Mouse (Mus musculus): ENCODE results near the gene Cx3cr1. TPM values are rescaled to one million over a fixed set of nuclear protein-coding genes. Genes with fewer than 3 reads are reported as not detected.
"Not testable (repeated sequence)": the region's sequence is repeated elsewhere in the genome, so short reads cannot be mapped to it uniquely, and the experiment has no call there.

The Cx3cr1 gene
- total RNA-seq, 2 experiments from 2014 or later, result 2.4 to 3.8 TPM

DNA sequence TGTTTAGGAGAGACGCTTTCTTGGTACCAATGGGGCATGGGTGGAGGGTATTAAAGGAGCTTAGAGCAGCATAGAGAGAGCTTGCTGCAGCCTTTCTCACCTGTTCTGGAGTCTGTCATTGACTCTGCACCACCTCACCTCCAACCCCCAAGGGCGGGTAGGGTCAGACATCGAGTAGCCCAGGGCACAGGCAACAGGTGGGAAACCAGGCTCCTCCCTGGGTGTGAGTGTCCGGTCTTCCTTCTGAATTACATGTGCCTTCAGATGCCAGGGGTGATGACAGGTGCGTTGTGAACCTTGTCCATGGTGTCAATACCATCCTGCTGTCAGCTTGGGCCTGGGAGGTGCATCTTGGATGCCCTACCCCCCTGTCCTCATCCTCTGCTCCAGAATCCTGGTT is 45.1 kb downstream of the Cx3cr1 start:
- no peak for DNase-seq

DNA sequence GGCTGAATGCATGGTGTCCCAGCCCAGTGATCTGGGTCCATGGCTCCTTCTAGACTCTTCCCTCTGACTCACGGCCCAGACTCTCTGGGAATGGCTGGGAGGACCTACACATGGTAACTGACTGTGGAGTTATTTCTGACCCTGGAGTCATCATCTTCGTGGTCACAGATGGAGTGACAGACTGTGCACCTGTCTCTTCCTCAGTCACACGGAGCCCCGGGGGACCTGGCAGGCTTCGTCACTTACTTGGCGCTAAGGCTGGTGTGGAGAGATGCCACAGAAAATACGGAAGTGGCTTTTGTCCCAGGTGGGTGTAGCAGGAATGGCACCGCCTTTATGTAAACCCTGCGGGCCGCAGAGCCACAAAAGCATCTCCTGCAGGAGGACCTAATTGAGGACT is 45.5 kb downstream of the Cx3cr1 start:
- DNase-seq, result no peak

DNA sequence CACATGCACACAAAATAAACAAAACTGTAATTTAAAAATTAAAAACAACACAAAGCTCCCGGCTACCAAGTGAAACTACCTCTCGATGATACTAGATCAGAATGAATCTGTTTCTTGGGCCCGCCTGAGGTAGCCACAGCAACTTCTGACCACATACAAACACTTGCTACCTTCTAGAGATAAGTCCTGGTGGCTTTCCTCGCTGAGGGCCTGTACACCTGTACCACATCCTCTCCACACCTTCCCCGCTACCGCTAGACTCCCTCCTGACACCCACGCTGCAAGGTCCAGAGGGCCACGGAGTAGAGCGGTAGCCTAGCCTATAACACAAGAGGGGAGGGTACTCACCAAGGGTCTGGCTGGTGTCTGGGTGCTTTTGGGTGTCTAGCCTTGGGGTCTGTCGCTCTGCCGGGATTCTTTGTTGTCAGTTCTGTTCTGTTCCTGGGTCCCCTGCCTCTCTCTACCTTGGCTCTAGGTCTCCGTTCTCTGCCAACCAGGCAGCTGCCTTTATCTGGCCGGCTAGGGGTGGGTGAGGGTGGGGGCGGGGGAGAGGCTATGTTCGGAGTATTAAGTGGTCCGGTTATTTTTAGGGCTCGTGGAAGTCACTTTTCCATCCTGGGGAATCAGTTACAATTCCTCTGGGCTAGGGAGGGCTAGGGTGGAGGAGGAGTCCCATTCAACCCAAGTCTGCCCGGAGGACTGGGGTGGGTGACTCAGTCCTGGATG is 46.4 kb downstream of the Cx3cr1 start, which contains the start of gene Xirp1:
Gene Xirp1, minus strand, starts transcription at position 513 of the 726 bp plus-strand sequence.
- no peak for DNase-seq

DNA sequence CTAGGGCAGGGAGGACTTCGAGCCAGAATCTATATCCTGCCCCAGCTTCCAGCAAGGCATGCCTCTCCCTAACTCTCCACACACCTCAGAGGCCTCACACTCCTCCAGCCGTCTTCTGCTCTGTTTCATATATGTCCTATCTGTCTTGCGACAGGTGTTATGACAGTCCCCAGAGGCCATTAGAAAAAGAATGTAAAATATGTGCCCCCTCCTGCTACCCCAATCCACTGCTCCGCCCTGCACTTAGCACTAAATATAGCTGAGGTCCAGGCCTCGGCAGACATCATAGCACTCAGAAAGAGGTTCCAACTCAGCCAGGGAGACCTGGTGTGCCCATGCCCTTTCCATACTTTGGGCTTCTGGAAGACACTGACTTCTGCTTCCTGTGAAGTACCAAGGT is 48.5 kb downstream of the Cx3cr1 start:
- DNase-seq, result no peak

DNA sequence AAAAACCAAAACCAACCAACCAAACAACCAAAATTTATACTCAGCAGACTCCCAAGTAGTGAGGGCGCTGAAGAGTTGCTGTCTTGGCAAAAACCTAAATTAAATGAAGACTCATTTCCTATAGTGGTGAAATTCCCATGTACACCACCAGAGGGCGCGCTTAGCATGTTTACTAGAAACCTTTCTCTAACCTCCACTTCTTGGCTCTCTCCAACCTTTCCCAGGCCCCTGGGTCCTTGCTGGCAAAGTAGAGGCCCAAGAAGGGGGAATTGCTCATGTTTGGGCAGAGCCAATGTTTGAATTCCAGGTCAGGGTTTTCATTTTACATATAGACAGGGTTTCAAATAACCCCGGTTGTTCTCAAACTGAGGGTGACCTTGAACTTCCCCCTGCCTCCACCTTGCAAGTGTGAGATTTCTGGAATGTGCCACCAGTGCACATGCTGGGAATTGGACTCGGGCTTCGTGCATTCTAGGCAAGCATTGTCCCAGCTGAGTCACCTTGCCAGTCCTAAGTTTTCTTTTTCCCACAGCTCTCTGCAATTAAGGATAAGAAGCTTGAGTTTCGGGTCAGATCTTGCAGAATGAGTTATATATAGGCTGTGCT is 49.3 kb downstream of the Cx3cr1 start:
- peak; percentile 87 for DNase-seq

DNA sequence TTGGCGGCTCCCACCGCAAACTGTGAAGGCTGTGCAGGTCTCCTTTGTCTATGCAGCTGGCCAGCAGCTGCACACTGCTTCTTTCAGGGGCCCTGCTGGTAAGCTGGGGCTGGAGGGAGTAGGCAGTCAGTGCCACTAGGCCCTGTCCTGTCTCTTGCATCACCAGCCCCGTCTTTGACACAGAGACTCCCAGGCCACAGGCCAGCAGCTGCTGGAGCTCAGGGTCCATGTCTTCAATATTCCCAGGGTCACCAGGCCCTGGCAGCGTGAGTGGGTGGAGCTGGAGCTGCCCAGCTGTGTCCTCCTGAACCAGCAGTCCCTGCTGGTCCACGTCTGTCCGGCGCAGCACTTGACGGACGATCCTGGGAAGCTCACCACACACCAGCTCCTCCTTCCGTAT is 52.7 kb downstream of the Cx3cr1 start:
- peak; percentile 57 for DNase-seq

DNA sequence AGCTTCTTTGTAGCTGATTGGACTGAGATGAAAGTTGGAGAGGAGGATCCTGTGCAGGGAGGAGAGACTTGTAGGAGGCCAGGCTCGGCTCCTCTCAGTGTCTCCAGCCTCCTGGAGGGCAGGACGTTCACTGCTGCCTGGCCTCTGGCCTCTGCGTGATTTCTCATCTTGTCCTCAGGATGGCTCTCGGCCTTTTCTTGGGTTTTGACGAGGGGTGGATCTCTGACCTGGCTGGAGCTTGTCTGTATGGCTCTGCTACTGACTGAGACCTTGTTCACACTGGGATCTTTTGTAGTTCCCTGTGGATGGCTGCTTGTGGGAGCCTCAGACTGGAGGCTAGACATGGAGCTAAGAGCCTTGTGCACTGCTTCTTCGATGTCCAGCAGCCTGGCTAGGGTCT is 54.9 kb downstream of the Cx3cr1 start:
- no peak for DNase-seq

DNA sequence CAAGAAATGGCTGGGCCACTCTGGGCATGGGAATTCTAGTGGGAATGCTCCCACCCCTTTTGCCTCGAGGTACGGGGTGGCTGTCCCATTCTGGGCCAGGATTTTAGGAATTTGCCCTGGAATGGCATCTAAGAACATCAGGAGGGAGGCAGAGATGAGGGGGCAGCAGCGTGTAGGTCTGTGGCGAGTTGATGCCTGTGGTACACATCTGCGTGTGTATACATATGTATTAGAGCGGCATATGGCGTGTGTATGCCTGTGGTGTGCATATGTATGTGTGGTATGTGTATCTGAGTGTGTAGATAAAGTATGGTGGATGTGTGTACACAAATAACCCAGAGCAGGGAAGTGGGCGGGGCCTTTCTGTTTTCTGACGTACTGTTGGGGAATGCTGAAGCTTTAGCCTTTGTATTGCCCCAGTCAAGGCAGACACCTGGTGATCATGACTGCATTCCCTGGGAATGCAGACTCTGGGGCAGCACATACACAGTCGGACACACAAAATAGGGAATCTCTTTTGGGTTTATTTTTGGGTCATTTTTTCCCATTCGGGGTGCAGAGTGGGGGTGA is 56.3 kb downstream of the Cx3cr1 start:
- DNase-seq, result no peak

DNA sequence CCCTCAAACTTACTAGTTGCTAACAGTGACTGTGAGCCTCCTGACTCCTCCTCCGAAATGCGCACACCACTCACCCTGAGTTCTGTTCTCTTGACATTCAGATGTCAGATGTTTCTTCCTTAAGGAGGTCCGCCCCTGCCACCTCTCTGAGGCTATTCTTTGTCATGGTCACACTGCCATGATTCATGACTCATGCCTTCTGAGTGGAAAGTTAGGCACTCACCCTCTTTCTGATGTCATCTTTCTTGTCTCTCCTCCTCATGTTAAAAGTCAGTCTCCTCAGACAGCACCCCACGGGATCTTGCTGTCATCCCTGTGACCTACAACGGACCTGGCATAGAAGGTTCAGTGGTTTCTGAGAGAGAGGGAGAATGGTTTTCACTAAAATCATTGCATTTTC is 56.9 kb downstream of the Cx3cr1 start:
- peak; percentile 49 for DNase-seq

DNA sequence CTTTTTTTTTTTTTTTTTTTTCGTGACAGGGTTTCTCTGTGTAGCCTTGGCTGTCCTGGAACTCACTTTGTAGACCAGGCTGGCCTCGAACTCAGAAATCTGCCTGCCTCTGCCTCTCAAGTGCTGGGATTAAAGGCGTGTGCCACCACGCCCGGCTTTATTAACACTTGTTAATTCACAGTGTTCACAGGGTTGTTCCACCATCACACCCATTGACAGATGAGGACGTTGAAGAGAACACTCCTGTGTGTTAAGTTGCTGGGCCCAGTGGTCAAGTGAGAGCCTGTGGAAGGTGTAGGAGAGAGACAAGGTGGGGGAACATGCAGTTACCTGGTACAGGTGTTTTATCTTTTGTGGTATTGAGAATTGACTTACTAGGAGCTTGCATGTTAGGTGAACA is 57.5 kb downstream of the Cx3cr1 start:
- DNase-seq, result not testable (repeated sequence)

DNA sequence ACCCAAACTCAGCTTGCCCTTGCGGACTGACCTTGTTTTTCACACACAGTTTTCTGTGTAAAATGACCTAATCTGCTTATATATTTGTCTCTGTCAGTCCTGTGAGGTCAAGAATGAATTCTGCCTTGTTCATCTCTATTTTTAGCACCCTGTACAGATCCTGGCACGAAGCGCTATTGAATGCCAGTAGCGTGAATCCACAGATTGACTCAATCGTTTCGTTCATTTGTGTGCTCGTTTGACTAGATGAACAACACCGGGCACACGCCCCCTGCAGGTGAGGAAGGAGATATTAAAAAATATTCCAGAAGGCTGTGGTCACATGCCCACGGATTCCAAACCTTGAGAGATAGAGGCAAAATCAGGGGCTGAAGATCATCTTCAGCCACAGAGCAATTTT is 58.1 kb downstream of the Cx3cr1 start:
- DNase-seq, result peak; percentile 81

DNA sequence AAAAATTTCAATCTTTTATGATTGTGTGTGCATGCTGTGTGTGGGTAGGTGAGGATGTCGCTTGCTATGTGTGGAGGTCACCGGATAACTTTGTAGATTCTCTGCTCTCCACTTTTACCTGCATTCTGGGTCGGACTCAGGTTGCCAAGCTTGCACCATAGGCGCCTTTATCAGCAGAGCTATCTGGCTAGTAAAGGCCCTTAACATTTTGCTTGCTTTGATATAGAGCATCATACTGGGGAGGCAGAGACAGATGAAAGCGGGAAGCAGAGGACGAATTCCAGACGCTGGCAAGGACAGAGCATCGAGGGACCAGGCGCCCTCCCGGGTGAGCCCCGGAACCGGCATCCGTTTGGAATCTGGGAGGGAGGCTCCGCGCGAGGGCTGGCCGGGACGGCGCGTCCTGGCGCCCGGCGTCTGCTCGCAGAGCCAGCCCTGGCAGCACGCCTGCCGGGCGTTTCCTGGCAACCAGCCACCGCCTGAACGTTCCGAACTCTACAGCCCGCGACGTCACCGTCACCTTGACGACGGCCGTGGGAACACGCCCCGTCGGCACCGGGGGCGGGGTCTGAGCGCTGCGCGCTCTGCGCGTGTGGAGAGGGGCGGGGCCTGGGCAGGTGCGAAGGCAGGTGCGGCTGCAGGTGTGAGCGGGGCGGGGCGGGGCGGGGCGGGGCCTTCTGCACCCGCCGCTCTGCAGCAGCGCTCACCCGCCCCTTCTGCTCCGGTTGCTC is 58.7 kb downstream of the Cx3cr1 start:
- DNase-seq, result peak; percentile 100

DNA sequence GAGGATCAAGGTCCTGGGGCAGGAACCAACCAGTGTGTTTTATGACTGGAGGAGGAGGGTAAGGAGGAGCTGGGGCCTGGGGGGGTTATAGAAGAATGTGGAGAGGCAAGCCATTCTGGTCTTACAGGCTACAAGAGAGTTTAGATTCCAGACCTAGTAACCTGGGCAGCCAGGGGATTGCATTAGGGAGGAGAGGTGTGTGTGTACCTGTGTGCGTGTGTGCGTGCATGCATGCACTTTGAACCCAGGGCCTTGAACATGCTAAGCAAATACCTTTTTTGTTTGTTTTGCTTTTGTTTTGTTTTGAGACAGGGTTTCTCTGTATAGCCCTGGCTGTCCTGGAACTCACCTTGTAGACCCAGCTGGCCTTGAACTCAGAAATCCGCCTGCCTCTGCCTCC is 59.8 kb downstream of the Cx3cr1 start:
- DNase-seq, result no peak

DNA sequence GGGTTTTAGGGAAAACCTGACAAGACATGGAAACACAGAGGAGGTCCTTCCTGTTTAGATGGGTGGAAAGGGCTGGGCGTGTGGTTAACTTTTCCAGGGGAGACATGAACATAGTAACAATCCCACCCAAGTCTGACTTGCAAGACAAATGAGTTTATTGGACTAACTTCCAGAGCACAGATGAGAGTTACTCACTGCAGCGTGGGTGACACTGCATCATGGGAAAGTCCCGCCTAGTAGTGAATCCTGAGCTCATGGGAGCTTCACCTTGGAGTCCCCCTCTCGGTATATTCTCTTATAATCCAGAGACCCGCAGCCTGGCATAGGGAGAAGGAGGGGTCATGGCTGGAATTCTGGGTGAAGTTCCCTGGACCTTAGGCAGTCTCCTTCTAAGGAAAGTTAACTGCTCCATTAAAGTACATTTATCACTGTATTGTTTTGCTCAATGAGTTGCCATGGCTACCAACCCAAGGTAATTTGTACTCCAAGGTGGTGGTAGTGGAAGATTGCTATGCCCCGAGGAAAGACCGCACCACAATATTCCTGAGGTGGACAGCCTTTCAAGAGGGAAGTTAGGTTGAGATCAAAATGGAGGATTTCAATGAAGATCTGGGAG is 60.3 kb downstream of the Cx3cr1 start:
- no peak for DNase-seq

DNA sequence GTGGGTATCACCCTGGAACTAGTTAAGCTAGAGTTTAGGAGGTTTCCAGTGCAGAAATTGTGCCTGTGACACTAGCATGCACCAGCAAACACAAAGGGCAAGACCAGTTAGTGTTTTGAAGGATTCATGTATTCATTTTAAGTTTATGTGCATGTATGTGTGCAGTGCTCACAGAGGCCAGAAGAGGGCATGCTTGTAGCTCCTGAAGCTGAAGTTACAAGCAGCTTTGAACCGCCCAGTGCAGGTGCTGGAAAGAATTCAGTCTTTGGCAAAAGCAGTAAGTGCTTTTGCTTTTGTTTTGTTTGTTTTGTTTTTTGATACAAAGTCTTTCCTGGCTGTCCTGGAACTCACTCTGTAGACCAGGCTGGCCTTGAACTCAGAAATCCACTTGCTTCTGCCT is 61.8 kb downstream of the Cx3cr1 start:
- no peak for DNase-seq

DNA sequence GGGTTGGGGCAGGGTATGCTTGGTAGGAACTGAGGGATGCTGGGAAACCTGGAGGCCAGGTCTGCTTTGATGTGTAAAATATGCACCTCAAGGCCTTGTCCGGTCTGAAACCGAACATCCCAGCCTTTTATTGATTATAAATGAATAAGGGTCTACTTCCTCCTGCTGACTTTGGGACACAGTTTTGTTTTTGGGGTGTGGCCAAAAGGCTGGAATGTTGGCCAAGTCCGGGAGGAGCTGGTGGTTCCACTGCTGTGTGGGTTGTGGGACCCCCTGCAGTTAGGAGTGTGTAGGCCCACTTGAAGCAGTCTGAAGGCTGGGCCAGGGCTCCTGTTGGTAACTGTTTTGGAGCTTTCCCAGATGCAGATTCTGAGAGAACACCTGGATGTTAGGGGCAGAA is 63.7 kb downstream of the Cx3cr1 start:
- DNase-seq, result no peak

DNA sequence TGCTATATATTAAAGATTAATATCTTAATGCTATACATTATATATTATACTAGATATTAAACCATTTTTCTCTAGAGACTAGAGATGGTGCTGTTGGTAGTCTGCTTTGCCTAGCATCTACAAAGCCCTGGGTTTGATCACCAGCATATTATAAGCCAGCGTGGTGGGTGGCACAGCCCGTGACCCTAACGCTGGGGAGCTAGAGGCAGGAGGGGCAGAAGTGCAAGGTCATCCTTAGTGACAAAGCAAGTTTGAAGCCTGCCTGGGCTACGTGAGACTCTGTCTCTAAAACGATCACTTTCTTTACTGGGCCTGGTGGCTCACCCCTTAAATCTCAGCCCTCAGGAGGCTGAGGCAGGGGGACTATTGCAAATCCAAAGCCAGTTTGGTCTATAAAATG is 66.8 kb downstream of the Cx3cr1 start:
- DNase-seq, result peak; percentile 1

DNA sequence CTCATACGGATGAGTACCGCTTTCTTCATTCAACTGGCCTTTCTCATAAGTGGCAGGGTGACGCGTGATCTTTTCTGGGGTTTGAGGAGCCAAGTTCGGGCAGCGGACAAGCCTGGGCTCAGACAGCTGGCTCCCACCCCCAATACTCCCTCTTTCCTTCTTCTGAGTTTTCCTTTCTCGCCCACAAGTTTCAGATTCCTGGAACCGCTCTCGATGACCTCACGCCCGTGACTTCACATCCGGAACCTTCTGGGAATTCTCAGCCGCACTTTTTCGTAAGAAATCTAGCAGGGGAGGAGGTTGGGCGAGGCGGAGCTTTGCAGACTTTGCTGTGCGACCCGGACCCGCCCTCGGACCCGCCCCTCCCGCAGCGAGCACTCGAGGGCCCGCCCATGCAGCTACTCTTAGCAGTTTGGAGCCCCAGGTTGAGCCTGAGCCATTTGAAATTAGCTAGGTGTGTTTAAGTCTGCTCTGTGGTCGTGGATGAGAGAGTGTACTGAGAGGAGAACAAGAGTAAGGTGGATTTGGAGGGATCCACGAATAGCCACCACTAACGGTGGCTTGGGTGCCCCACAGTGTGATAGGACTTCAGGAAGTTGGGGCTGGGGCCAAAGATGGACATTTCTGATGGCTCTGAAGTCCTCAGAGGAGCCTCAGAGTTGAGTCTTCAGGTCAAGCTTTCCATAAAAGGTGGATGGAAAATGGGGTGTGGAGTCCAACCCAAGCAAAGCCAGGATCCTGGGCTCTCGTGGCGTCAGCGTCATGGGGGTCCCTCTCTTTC is 67.5 kb downstream of the Cx3cr1 start:
- DNase-seq, result peak; percentile 92

DNA sequence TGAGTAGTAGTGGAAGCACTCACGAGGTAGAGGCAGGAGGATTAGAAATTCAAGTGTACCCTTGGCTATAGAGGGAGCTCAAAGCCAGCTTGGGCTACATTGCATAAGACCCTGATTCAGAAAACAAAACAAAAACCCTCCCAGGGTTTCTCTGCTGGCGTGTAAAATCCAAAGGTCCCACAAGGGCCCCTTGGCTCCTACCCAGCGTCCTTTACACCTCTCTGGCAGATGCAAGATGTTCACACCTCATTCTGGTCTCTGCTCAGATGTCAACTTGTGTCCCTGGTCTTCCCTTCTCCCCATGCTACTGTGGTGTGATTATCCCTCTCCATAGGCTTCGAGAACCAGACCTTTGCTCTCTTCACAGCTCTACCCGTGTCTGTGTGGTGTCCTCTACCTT is 68.9 kb downstream of the Cx3cr1 start:
- DNase-seq, result peak; percentile 35

DNA sequence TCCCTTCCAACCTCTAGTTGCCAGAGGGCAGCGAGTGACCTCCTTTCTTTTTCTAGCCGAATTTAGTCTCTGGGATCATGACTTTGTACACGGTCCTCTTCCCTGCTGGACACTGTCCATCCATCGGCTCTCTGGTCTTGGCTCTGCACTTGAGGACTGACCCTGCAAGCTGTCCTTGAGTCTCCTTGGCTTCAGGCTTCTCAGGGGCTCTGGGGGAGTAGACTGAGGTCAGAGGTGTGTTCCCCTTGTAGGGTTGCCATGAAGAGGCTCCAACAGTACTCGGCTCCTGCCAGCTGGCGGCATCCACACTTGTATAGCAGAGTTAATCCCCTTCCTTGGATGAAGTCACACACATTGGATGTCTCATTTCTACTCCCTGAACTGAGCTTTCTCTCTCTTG is 70.0 kb downstream of the Cx3cr1 start:
- peak; percentile 42 for DNase-seq

DNA sequence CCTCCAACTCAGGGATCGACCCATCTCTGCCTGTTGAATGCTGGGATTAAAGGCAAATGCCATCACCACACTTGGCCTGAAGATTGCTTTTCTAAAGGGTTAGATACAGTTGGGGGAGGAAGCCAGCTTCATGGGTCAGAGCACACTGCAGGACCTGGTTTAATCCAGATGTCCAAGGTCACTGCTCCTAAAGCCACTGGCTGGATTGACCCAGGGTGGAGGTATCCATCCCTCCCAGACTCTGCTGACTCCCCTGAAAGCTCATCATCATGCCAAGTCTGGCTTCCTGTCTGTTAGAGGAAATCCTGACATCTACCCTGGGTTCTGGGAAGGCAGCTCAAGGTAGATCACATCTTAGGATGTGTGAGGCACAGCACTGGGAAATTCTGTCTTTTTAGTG is 70.9 kb downstream of the Cx3cr1 start:
- DNase-seq, result no peak

DNA sequence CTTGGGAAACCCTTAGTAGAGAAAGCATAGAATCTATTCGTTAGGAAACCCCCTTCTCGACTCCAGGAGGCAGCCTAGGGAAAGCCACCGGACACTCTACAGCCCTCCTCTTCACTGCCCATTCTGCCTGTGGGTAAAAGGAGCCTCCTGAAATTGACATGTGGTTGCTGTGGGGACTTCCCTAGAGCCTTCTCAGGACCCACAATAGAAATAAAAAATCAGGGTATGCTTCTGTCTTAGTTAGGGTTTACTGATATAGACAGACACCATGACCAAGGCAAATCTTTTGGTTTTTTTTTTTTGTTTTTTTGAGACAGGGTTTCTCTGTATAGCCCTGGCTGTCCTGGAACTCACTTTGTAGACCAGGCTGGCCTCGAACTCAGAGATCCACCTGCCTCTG is 73.6 kb downstream of the Cx3cr1 start:
- no peak for DNase-seq
